Mouse (Mus musculus) cortical plate, adult 2 months (tissue): ENCODE results near the gene Plb1.

Experiments
- CTCF ChIP-seq: fragments of 200-500 bp; IDR thresholded peaks from 2 replicates; pipeline ENCODE4 v1.5.1; 2011; ENCODE audit warnings: mild to moderate bottlenecking, control low read depth, low read length; ENCODE audit not compliant: insufficient read depth; ENCODE audit errors: extremely low read depth
- POLR2A ChIP-seq: fragments of 200-500 bp; IDR thresholded peaks from 2 replicates; pipeline ENCODE4 v1.6.1; 2011; ENCODE audit warnings: mild to moderate bottlenecking, low read length, control low read depth; ENCODE audit not compliant: insufficient read depth; ENCODE audit errors: extremely low read depth

DNA sequence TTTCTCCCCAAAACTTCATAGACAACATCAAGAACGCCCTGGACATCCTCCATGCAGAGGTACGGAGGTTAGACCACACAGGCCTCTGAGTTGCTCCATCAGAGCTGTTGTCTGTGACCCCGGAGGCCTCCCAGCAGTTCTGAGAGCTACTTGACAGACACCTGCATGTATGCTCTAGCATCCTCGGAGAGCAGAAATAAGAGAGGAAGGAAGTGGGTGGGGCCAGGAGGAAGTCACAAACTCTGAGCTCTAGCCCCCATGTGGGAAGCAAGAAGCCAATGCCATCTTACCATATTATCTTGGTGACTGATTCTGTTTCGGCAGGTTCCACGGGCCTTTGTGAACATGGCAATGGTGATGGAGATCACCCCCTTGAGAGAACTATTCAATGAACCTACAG lies 81.2 kb downstream of the Plb1 start:
- TF ChIP-seq CTCF (no peak), POLR2A (no peak)
